Mouse (Mus musculus) ES-Bruce4 (cell line): ENCODE data around the gene Gm20431.
"Not testable (repeated sequence)": the region's sequence is repeated elsewhere in the genome, so short reads cannot be mapped to it uniquely, and the experiment has no call there.

Experiments
- CTCF ChIP-seq: IDR thresholded peaks from one replicate; pipeline ENCODE4 v1.8.1; 2011; ENCODE audit warnings: low read depth, low read length
- EP300 ChIP-seq: IDR thresholded peaks from 2 replicates; pipeline ENCODE4 v1.6.1; 2011; ENCODE audit warnings: low read depth, low read length; ENCODE audit not compliant: insufficient read depth

GRCm38 (mm10) chr2:167643356-167644052, 17.8 kb downstream of the Gm20431 start:
- TF ChIP-seq CTCF, EP300: not testable (repeated sequence)
